Mouse (Mus musculus): Measurements from ENCODE around the gene Rgs6.

GRCm38 (mm10) chr12:82830333-82830732 lies 242.2 kb downstream of the Rgs6 start:
- TF ChIP-seq GATA1 (IDR thresholded peaks at IDR 0.05; ENCODE audit: borderline replicate concordance, low read length) = no peak
- no peak for TF ChIP-seq FLI1 (IDR thresholded peaks at IDR 0.05; ENCODE audit: low read length)

Data from megakaryocyte, embryonic 14.5 days (primary cell).